In the genomic region with DNA sequence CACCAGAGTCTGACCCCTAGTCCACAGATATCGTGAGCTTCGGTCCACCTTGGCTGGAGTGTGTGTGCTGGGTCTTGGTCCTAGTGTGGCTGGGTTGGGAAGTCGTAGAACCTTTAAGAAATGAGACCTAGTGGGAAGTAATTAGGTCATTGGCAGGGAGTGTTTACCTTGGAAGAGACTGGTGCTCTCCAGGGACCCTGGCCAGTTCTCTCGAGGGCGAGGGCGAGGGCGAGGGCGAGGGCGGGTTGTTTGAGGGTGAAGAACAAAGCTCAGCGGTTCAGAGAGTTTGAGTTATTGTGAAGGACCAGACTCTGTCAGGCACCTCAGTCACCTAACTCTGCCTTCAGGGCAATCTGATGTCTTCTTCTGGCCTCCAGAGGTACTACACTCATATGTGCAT, we compare ENCODE assay signal across 32 mouse cellular contexts. TPM values are rescaled to one million over a fixed set of nuclear protein-coding genes. Genes with fewer than 3 reads are reported as not detected.
"Had no signal": no experiment of that assay in that cellular context is flagged by ENCODE, and none has a peak within 500 bp of the region (broad histone marks: within the 10 kb centered on the region; RNA-seq: fewer than 3 reads in every experiment).

No protein-coding gene starts in this region.

- H3K9ac ChIP-seq: heart, embryonic 12.5 days; hindbrain, embryonic 12.5 days; hindbrain, embryonic 14.5 days; intestine, embryonic 15.5 days; limb, embryonic 12.5 days; liver, embryonic 13.5 days had no signal

- H3K27ac ChIP-seq: gastrocnemius, adult 2 months; heart, embryonic 10.5 days; hindbrain, embryonic 10.5 days; hindbrain, embryonic 12.5 days; hindbrain, embryonic 14.5 days; intestine, embryonic 15.5 days; layer of hippocampus, adult 2 months; left cerebral cortex, adult 2 months; limb, embryonic 10.5 days; limb, embryonic 12.5 days; liver, embryonic 13.5 days had no signal

- H3K9me3 ChIP-seq: heart, embryonic 10.5 days; heart, embryonic 12.5 days; hindbrain, embryonic 12.5 days; intestine, embryonic 15.5 days; limb, embryonic 10.5 days; limb, embryonic 12.5 days; liver, embryonic 13.5 days had no signal

- H3K36me3 ChIP-seq: heart, embryonic 10.5 days; heart, embryonic 12.5 days; intestine, embryonic 15.5 days; limb, embryonic 10.5 days; limb, embryonic 12.5 days; liver, embryonic 13.5 days had no signal

- DNase-seq: gastrocnemius, adult 2 months; gastrocnemius, postnatal 10 days; gastrocnemius, postnatal 25 days; heart, adult 18-20 months; heart, postnatal 10 days; heart, postnatal 4 days; kidney, adult 8-10 months; kidney, postnatal 10 days; kidney, postnatal 4 days; liver; liver, embryonic 13.5 days had no signal

- ATAC-seq: hindbrain, embryonic 16.5 days; inflammation-experienced regulatory T-cells, adult 6 months; intestine, embryonic 15.5 days; intestine, postnatal 0 days had no signal

- H3K27me3 ChIP-seq: heart, embryonic 12.5 days; hindbrain, embryonic 12.5 days; intestine, embryonic 15.5 days; liver, embryonic 13.5 days had no signal

- H3K4me3 ChIP-seq: gastrocnemius, adult 2 months; heart, embryonic 10.5 days; heart, embryonic 12.5 days; hindbrain, embryonic 10.5 days; hindbrain, embryonic 12.5 days; intestine, embryonic 15.5 days; layer of hippocampus, adult 2 months; left cerebral cortex, adult 2 months; limb, embryonic 10.5 days; limb, embryonic 12.5 days; liver, embryonic 13.5 days had no signal

- H3K4me1 ChIP-seq: heart, embryonic 10.5 days; heart, embryonic 12.5 days; intestine, embryonic 15.5 days; liver, embryonic 13.5 days had no signal

- H3K4me2 ChIP-seq: heart, embryonic 12.5 days; hindbrain, embryonic 12.5 days; hindbrain, embryonic 14.5 days; intestine, embryonic 15.5 days; limb, embryonic 12.5 days; liver, embryonic 13.5 days had no signal

RNA-seq across cellular contexts. Expression of a gene that starts 14.0 kb away (rescaled TPM):
- total RNA-seq: gastrocnemius, adult 2 months had no signal
- polyA plus RNA-seq: inflammation-experienced regulatory T-cells, adult 6 months had no signal

RNA-seq across cellular contexts. Expression of a gene that starts 33.2 kb away (rescaled TPM):
- total RNA-seq: gastrocnemius, adult 2 months; gastrocnemius, postnatal 10 days; gastrocnemius, postnatal 25 days; granulocyte monocyte progenitor cell, adult 5-6 weeks; heart, postnatal 25 days had no signal
- polyA plus RNA-seq: heart, embryonic 10.5 days; heart, embryonic 12.5 days; heart, embryonic 14.5 days; heart, embryonic 16.5 days; hindbrain, embryonic 10.5 days; hindbrain, embryonic 12.5 days; hindbrain, embryonic 14.5 days; hindbrain, embryonic 16.5 days; inflammation-experienced regulatory T-cells, adult 6 months; intestine, embryonic 15.5 days; intestine, postnatal 0 days; kidney, embryonic 14.5 days; kidney, embryonic 16.5 days; limb, embryonic 10.5 days; limb, embryonic 12.5 days; limb, embryonic 14.5 days; liver, embryonic 13.5 days had no signal

RNA-seq across cellular contexts. Expression of a gene that starts 35.4 kb away (rescaled TPM):
- total RNA-seq: gastrocnemius, adult 2 months; gastrocnemius, postnatal 10 days; gastrocnemius, postnatal 25 days; granulocyte monocyte progenitor cell, adult 5-6 weeks; heart, adult 8-10 months; heart, postnatal 10 days; heart, postnatal 25 days; heart, postnatal 4 days had no signal
- polyA plus RNA-seq: heart, embryonic 14.5 days; inflammation-experienced regulatory T-cells, adult 6 months; liver, embryonic 13.5 days had no signal
